Mouse (Mus musculus): Measurements from ENCODE around the gene Prelp. TPM values are rescaled to one million over a fixed set of nuclear protein-coding genes. Genes with fewer than 3 reads are reported as not detected.
A peak's percentile ranks its signal among the peaks of the same experiment; 100 is the strongest.

Prelp gene
- polyA plus RNA-seq, 1 experiment from 2014 or later: 1.7 TPM

GRCm38 (mm10) chr1:133878825-133879423 is 42.3 kb downstream of the Prelp start:
- H3K4me2 ChIP-seq: no peak overlapping the region
- DNase-seq: no peak
- no peaks in the 10 kb centered on the region for H3K9me3 ChIP-seq (replicated peaks)
- 0 out of 2 replicates have a peak overlapping the region, but pooled peaks have one; percentile 1 for H3K9ac ChIP-seq
- 0 out of 2 replicates have a peak, but pooled peaks cover 2% of the 10 kb centered on the region for H3K27me3 ChIP-seq
- 62% methylated on average over 12 of the region's 12 CpGs for WGBS (ENCODE audit: insufficient replicate concordance)
- no peak overlapping the region for H3K27ac ChIP-seq
- H3K4me1 ChIP-seq (replicated peaks): peaks cover 38% of the 10 kb centered on the region
- no peaks in the 10 kb centered on the region for H3K36me3 ChIP-seq
- no peak for ATAC-seq (ENCODE audit: low read depth)
- no peak overlapping the region for H3K4me3 ChIP-seq (replicated peaks)

GRCm38 (mm10) chr1:133876936-133877335 is 44.3 kb downstream of the Prelp start:
- Histone ChIP-seq H3K27me3 (0 out of 2 replicates have a peak, but pooled peaks cover 2% of the 10 kb centered on the region), H3K4me2 (no peak overlapping the region), H3K4me3 (replicated peaks) (no peak overlapping the region), H3K4me1 (replicated peaks) (peaks cover 20% of the 10 kb centered on the region), H3K9me3 (replicated peaks) (no peaks in the 10 kb centered on the region), H3K27ac (no peak overlapping the region), H3K36me3 (no peaks in the 10 kb centered on the region), H3K9ac (no peak overlapping the region)
- WGBS (ENCODE audit: insufficient replicate concordance): 86% methylated on average over 7 of the region's 7 CpGs
- ATAC-seq (ENCODE audit: low read depth): no peak
- no peak for DNase-seq

- ATAC-seq (ENCODE audit: low read depth) (no peak), DNase-seq (no peak)
- Histone ChIP-seq H3K4me2 (no peak overlapping the region), H3K9ac (no peak overlapping the region), H3K4me3 (replicated peaks) (no peak overlapping the region), H3K36me3 (no peaks in the 10 kb centered on the region), H3K27me3 (0 out of 2 replicates have a peak, but pooled peaks cover 2% of the 10 kb centered on the region), H3K9me3 (replicated peaks) (no peaks in the 10 kb centered on the region), H3K27ac (no peak overlapping the region), H3K4me1 (replicated peaks) (peaks cover 3% of the 10 kb centered on the region)
- whole genome bisulfite sequencing (ENCODE audit: insufficient replicate concordance): 69% methylated on average over 6 of the region's 6 CpGs
Observed at GRCm38 (mm10) chr1:133873086-133873813, 48.0 kb downstream of the Prelp start.

GRCm38 (mm10) chr1:133871241-133871640 is 50.0 kb downstream of the Prelp start:
- Histone ChIP-seq H3K4me2 (no peak overlapping the region), H3K9ac (no peak overlapping the region), H3K4me1 (replicated peaks) (no peaks in the 10 kb centered on the region), H3K9me3 (replicated peaks) (no peaks in the 10 kb centered on the region), H3K4me3 (replicated peaks) (no peak overlapping the region), H3K36me3 (no peaks in the 10 kb centered on the region), H3K27ac (no peak overlapping the region), H3K27me3 (0 out of 2 replicates have a peak, but pooled peaks cover 2% of the 10 kb centered on the region)
- no peak for DNase-seq
- 73% methylated on average over 10 of the region's 10 CpGs for WGBS (ENCODE audit: insufficient replicate concordance)
- no peak for ATAC-seq (ENCODE audit: low read depth)

GRCm38 (mm10) chr1:133869221-133869620 is 52.0 kb downstream of the Prelp start:
- H3K27ac ChIP-seq: no peak overlapping the region
- no peak overlapping the region for H3K4me2 ChIP-seq
- no peaks in the 10 kb centered on the region for H3K4me1 ChIP-seq (replicated peaks)
- H3K27me3 ChIP-seq: no peaks in the 10 kb centered on the region
- H3K36me3 ChIP-seq: no peaks in the 10 kb centered on the region
- 56% methylated on average over 2 of the region's 2 CpGs for WGBS (ENCODE audit: insufficient replicate concordance)
- no peak overlapping the region for H3K9ac ChIP-seq
- no peak for ATAC-seq (ENCODE audit: low read depth)
- H3K9me3 ChIP-seq (replicated peaks): no peaks in the 10 kb centered on the region
- DNase-seq: no peak
- H3K4me3 ChIP-seq (replicated peaks): no peak overlapping the region

GRCm38 (mm10) chr1:133863257-133863997 is 57.8 kb downstream of the Prelp start:
- Histone ChIP-seq H3K4me2 (no peak overlapping the region), H3K36me3 (no peaks in the 10 kb centered on the region), H3K4me1 (replicated peaks) (peaks cover 38% of the 10 kb centered on the region), H3K27ac (peak overlapping the region; percentile 48; the same call in 1 of the 2 replicates), H3K9me3 (replicated peaks) (no peaks in the 10 kb centered on the region), H3K27me3 (no peaks in the 10 kb centered on the region), H3K4me3 (replicated peaks) (no peak overlapping the region), H3K9ac (no peak overlapping the region)
- ATAC-seq (ENCODE audit: low read depth) (no peak), DNase-seq (no peak)
- 26% methylated on average over 10 of the region's 10 CpGs for WGBS (ENCODE audit: insufficient replicate concordance)

GRCm38 (mm10) chr1:133861028-133861427 is 60.2 kb downstream of the Prelp start:
- Histone ChIP-seq H3K9me3 (replicated peaks) (no peaks in the 10 kb centered on the region), H3K36me3 (no peaks in the 10 kb centered on the region), H3K27ac (no peak overlapping the region), H3K4me3 (replicated peaks) (no peak overlapping the region), H3K27me3 (peaks cover 18% of the 10 kb centered on the region), H3K4me2 (no peak overlapping the region), H3K4me1 (replicated peaks) (peaks cover 54% of the 10 kb centered on the region), H3K9ac (no peak overlapping the region)
- DNase-seq (no peak), ATAC-seq (ENCODE audit: low read depth) (no peak)
- 65% methylated on average over 5 of the region's 5 CpGs for WGBS (ENCODE audit: insufficient replicate concordance)

Other genes with a start within 250 kb of the Prelp start
- 0.28 and 0.65 TPM in 2 replicates for gene Lax1, start 231.3 kb downstream of the Prelp start, polyA plus RNA-seq (2015; fragmentation: Nextera tagmentation; extraction: Ambion mirVana)
- gene Atp2b4, start 120.4 kb downstream of the Prelp start, polyA plus RNA-seq (2015; fragmentation: Nextera tagmentation; extraction: Ambion mirVana): 27.5 and 28.8 TPM in 2 replicates
- gene Optc, start 13.4 kb downstream of the Prelp start, polyA plus RNA-seq (2015; fragmentation: Nextera tagmentation; extraction: Ambion mirVana): 0.07 and 0.22 TPM in 2 replicates
- gene Fmod, start 115.8 kb upstream of the Prelp start, polyA plus RNA-seq (2015; fragmentation: Nextera tagmentation; extraction: Ambion mirVana): 2.2 and 2.5 TPM in 2 replicates
- gene Btg2, start 157.7 kb upstream of the Prelp start, polyA plus RNA-seq (2015; fragmentation: Nextera tagmentation; extraction: Ambion mirVana): 79.6 and 89.1 TPM in 2 replicates
- gene Chit1, start 189.8 kb upstream of the Prelp start, polyA plus RNA-seq (2015; fragmentation: Nextera tagmentation; extraction: Ambion mirVana): 0.08 and 0.12 TPM in 2 replicates

Measured in liver, embryonic 13.5 days (tissue).